Mouse (Mus musculus) frontal cortex, adult 2 months (tissue): Measurements from ENCODE around the gene Gcnt3. TPM values are rescaled to one million over a fixed set of nuclear protein-coding genes. Genes with fewer than 3 reads are reported as not detected.

ENCODE experiments used
- DNase-seq, 2 experiments: peaks; one replicate each; pipeline ENCODE4 v3.0.0; 2022; ENCODE audit warnings: low spot score in 1 of 2; ENCODE audit errors: extremely low spot score in 1 of 2
- polyA plus RNA-seq: library from polyadenylated mRNA; depleted of rRNA; stranded (reverse); fragments of >200 nt; gene quantifications from 2 replicates; pipeline ENCODE4 v1.2.3, GENCODE M21; 2012; rRNA removed

Gene Gcnt3
- not detected in 2 replicates for polyA plus RNA-seq

DNA sequence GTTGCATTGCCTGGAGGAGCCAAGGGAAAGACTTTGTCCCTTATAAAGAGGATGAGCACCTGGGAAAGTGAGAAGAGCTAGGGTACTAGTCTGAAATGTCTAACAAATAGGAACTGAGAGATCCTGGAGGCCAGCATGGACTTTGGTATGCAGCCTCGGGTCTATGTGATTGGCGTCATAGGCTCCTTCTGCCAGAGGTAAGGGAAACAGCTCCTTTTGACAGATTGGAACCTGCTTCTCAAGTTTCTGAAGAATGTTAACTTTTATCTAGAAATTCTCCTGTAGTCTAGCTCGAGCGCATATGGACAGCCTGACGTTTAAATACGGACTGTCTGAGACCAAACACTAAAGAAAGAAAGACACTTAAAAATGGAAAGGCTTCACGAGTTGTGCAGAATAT lies at the start of gene Gcnt3:
Gene Gcnt3 (minus strand): TSS at position 101 of the 400 bp plus-strand sequence.
- no peak for DNase-seq

DNA sequence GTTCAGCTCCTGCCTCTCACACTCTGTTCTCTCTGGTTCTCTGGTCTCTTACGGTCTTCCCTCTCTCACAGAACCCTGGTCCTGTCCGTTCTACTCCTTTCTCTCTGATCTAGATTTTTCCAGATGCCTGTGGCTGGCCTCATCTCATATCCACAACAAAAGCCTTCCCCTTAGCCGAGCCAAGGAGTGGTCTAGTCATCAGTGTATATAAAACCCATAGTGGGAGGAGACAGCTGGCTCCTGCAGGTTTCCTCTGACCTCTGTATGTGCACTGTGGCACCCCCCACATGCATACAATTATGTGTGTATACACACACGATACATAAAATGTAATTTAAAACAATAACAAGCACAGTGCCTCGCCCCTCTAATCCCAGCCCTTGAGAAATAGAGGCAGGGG lies 49.5 kb upstream of the Gcnt3 start:
- DNase-seq = no peak

DNA sequence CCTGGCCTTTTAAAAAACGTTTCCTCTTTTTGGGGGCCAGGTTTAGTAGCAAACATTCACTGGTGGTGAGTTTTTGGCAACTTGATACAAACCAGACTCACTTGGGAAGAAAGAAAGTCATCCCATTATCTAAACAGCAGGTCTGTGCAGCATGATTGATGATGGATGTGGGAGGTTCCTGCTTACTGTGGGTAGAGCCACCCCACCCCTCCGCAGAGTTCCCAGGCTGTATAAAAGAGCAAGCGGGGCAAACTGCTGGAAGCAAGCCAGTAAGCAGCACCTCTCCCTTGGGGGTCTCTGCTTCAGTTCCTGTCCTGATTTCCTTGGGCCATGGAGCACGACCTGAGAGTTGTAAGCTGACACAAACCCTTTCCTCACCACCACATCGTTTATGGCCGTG lies 48.2 kb upstream of the Gcnt3 start:
- no peak for DNase-seq

DNA sequence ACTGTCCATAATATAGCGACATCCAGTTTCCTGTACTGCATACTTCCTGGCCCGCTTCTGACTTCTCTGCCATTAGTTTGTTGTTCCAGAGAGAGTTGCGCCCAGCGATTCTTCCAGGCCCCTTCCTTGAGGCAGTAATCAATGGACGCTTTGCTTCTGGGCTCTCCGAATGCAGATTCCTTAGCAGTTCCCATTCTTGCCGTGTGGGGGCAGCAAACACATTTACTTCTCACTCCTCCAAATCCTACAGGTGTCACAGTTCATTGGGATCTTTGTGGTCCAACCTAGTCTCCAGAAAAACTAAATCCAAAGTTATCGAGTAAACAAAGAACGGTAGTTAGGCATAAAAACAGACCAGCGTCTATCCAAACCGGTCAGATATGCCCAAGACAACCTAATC lies 46.2 kb upstream of the Gcnt3 start:
- peak; percentile 41 to 86 for DNase-seq

DNA sequence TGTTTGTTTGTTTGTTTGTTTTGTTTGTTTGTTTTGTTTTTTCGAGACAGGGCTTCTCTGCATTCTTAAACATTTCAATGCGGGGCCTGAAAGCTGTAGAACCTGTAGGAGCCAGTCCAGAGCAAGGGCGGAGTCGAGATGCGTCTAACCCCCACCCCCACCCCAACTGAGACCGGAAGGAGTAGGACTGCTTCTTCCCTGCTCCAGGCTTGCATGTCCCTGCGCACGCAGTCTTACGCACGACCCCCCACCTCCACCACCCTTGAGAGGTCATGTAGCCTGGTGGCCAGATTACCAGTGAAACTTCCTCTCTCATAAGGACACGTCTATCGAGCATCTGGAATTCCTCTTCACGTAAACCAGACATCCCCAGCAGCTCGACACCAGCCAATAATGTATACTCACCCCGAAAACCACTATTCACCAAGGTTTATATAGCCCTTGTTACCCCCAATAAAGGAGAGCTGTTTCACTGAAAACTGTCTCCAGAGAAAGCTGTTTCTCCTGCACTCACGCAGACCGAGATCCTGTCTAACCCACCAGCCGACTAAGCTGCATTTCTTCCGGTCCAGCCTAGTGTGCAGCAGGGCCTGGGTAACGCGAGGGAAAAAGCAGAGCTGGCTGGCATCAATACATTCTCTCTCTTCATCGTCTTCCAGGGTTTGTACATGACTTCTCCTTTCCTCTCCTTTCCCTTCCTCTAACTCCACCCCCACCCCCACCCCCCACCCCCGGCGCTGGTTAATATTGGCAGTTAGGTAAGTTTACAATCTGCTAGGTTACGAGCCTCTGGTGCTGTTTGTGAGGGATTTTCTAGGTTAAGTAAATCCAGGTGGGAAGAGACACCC lies 44.7 kb upstream of the Gcnt3 start:
- no peak for DNase-seq

DNA sequence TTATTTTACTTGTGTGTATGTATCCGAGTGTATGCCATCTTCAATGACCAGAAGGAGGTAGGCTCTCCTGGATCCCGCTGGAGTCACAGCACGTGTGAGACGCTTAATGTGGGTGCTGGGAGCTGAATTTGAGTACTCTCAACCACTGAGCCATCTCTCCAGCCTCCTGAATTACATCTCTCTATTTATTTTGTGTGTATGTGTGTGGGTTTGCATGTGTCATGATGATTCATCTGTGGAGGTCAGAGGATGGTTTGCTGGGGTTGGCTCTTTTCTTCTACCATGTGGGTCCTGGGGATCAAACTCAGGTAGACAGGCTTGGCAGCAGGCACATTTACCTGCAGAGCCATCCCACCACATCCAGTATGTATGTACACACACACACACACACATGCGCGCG lies 43.9 kb upstream of the Gcnt3 start:
- DNase-seq = no peak

DNA sequence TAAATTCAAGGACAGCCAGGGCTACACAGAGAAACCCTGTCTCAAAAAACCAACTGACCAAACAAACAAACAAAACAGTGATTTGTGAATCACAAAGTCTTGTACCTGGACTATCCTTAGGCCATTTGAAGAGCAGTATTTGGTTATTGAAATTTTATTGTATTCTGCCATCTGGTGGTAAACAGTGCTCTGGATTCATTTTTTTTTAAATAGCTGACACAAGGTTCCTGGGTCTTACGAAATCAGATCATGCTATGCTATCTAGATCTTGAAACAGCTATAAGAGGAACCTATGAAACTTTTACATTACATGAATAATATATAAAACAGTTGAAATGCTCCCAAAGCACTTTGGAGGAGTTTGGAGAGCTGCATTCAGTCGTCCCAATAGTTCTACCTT lies 43.1 kb upstream of the Gcnt3 start:
- no peak for DNase-seq

DNA sequence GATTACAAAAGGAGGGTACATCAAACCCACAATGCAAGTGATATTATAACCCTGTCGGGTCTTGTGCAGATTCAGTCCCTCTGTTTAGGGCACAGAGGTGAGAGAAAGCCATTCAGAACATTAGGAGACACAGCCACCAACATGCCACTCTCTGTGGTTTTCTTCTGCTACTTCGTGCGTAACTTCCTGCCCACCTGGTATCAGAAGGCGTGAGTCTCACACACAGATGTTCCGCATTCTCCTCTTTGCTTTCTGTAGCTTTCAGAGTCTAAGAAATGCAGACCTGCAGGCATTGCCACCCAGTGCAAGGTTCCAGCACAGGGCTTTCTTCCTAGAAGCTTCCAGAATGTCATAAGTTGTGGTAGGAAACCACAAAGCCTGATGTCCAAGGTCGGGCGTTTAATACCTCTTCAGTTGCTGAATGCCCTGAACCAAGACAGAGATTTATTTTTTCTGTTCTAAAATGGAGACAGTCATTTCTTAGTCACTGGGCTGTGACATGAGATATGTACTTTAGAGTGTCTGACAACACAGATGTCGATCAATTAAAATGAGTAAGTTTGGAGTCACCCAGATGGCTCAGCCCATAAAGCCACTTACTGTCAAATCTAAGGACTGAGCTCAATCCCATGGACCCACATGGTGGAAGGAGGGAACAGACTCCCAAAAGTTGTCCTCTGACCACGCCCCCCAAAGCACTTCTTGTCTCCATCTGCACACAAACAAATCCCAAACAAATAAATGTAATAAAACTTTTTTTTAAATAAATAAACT lies 42.3 kb upstream of the Gcnt3 start:
- DNase-seq = no peak

DNA sequence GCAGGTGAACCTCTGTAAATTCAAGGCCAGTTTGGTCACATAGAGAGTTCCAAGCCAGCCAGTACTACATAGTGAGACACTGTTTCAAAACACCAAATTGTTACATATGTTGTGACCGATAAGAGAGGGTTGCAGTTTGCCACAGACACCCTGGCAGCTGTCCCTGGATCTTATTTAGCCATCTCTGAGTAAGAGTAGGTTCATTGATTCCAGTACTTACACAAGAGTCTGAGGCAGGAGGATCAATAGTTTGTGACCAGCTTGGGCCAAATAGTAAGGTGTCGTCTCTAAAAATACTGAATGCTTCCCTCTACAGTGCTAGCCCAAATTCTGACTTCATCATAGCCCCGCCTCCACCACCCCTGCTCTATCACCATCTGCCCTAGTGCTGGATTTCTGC lies 40.1 kb upstream of the Gcnt3 start:
- no peak for DNase-seq

DNA sequence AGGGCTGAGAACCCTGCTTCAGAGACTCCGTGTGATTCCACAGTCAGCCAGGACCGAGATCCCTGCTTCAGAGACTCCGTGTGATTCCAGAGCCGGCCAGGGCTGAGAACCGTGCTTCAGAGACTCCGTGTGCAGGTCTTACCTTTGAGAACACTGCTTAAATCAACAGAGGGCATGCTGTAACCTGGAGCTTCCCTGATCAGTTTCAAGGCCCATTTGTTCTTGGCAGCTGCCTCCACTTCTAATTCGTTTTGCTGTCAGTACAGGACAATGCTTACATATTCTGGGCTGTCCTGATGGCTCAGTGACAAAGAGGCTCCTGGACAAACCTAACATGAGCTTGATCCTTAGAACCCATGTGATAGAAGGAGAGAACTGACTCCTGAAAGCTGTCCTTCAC lies 39.3 kb upstream of the Gcnt3 start:
- DNase-seq = no peak

DNA sequence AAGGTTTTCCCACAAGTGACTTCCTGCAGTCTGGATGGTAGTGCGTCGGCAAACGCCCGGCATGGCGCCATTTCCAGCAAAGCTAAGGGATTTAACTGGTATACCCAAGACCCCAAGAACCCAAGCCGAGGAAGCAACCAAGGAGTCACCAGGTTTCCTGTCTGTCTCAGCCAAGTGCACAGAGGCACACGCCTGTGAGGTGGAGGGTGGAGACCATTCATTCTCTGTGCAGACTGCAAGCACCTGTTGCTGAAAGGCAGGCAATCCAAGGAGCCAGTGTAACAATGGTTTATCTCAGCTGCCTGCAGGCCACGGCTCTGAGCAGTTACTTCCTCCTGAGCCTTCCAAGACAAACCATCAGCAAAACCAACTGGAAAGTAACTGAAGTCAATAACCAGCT lies 34.5 kb upstream of the Gcnt3 start:
- DNase-seq = no peak

DNA sequence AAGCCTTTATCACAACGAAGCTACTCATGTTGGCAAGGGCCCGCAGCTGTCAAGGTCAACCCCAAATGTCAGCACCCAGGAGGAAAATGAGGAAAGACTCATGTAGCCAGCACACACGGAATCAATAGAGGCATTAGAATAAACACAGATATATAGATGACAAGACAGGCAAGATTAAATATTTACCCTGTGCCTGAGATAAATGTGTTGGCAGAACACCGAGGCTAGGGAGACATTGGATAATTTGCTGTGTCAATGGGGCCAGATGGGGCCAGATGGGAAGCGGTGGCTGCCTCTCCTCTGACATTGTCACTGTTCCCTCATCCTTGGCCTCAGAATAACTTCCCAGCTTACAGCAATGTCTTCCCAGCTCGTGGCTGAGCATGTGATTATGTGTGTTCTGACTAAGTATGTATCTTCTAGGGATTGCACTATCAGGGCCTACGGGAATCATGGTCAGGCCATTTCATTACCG lies 32.1 kb upstream of the Gcnt3 start:
- no peak for DNase-seq

DNA sequence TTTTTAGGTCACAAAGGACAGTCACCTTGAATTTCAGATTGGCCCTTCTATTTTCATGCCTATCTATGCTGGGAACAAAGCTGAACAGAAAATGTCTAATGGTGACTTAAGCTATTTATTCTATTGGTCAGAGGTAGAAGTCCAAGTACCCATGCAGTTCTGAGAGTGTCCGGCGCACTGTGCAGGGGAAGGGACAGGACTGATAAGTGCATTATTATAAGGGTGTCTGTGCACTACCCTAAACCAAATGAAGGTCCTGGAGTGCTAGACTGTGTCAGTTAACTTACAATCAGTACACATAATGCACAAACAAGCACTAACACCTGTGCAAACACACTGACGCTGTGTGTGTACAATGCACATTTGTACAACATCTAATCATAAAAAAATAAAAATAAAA lies 29.6 kb upstream of the Gcnt3 start:
- DNase-seq = no peak

DNA sequence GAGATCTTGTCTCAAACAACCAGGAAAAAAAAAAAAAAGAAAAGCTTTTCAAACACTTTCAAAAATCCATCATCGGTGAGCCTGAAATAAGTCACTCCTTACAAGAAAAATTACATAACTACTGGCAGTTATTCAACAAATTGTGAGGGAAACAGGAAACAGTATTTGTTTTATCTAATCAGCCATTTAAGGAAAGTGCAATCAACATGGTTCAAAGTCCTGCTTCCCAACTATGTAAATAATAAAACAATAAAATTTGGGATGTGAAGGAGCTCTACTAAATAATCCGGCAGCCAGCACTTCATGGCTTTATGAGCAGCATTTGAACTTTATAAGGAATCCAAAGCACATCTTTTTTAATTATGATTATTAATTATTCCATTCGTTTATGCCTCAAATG lies 24.1 kb upstream of the Gcnt3 start:
- no peak for DNase-seq

DNA sequence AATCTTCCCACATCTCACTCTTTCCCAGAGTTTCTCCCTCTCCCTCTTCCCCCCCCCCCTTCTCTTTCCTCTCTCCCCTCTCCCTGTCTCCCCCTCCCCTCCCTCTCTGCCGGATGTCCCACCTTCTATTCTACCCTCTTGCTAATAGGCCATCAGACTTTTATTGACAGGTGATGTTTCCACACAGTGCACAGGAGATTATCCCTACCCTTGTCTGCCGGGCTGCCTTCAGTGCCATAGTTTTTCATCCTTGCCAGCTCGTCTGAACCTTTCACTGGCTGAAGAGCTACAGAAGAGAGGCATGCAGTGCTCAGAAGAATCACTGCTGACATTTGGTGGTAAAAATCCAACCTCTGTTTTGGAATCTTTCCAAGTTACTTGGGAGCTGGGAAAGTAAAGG lies 15.5 kb upstream of the Gcnt3 start:
- no peak for DNase-seq

DNA sequence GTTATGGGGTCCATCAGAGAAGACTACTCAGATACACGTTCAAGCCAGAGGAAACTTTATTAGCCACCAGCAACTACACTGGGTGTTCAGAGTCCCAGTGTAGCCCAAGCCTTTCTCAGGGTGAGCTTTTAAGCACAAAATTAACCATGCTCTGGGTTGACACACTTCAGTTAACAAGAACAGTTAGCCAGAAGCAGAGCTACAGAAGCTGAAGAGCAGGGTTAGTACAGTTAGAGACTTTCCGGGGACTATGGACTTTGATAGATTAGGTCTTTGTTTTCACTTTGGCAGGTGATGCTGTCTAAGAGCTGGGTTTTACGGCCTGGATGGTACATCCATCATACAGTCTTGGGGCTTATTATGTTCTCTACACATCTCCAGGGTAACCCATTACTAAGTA lies 14.8 kb upstream of the Gcnt3 start:
- no peak for DNase-seq

DNA sequence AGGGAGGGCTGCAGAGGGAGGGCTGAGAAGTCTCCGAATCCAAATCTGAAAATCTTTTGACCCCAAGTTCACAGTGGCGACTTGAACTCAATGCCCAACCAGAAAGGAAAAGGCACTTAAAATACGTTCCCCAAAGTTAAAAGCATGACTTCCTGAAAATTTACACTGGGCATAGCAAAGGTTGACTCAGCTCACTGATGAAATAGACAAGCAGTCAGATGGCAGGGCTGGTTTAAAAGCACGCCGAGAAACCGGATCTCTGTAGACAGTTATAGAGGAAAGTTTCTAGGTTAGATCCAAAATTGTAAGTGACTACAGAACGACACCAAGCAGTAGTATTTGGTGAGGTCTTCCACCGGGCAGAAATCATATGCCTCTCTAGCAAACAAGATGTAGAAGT lies 12.0 kb upstream of the Gcnt3 start:
- no peak for DNase-seq

DNA sequence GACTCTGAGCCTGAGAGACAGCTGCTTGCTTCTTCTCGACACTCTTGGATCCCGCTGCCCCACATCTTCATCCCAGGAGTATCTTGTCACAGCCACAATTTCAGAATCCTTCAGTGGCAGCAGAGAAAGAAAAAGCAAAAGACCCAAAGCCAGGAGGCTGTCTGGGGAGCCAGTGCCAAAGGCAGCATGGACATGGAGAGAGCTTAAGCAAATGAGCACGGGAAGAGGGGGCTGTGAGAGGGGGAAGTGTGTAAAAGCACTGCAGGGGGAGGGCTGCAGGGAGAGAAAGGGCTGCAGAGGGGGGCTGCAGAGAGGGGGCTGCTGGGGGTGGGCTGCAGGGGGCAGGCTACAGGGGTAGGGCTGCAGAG lies 11.5 kb upstream of the Gcnt3 start:
- DNase-seq = no peak

DNA sequence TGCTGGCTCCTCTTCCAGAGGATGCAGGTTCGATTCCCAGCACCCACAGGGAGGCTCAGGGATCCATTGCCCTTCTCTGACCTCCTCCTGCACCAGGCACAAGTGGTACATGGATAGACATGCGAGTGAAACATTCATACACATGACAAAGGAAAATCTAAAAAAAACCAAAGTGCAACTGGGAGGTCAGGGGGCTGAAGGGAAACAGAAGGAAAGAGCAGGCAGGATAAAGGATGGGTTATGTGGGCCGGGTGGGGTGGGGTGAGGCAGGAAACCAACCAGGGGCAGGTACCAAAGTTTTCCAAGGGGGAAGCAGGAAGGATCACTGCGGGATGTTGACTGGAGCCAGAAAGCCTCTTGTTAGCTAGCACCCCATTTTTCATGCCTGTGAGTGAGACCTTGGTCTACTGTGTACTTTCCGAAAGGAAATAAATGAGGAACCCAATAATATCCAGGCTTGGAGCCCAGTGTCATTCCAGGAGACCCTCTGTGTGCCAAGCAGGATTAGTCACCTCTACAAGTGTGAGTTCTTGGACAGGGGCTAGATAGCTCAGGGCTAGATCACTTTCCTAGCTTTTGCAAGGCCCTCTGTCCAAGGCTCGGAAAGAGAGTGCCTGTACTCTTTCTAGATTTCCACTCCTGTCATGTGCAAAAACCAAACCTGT lies 11.0 kb upstream of the Gcnt3 start:
- DNase-seq = no peak

DNA sequence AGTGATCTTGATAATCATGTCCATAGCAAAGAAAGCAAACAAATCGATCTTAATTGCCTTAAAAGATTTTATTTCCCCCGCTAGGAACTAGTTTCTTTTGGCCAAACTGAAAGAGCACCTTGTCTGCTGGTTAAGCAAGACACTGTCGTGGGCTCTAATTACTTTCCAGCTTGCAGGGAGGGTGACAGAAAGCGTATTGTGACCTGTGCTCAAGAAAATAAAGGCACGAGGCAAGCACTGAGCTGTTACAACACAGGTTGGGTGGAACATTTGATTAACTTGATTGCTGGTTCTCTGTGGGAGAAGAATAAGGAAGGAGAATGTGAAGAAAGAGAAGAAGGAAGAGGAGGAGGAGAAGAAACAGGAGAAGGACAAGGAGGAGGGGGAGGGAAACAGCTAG lies 10.4 kb upstream of the Gcnt3 start:
- no peak for DNase-seq

DNA sequence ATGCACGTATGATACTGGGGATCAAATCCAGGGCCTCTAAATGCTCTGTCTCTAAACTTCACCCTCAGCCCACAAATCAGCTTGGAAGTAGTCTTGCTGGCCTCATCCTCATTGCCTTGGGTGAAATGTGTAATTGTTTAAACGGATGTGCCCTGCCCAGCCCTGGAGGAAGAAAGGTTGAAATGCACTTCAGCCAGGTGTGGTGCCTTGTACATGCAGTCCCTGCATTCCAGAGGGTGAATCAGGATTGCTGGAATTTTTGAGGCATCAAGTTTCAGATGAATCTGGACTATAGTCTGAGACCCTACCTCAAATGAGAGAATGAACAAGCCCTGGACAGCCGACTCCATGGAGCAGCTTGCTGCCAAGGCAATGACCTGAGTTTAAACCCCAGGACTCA lies 10.0 kb upstream of the Gcnt3 start:
- no peak for DNase-seq

DNA sequence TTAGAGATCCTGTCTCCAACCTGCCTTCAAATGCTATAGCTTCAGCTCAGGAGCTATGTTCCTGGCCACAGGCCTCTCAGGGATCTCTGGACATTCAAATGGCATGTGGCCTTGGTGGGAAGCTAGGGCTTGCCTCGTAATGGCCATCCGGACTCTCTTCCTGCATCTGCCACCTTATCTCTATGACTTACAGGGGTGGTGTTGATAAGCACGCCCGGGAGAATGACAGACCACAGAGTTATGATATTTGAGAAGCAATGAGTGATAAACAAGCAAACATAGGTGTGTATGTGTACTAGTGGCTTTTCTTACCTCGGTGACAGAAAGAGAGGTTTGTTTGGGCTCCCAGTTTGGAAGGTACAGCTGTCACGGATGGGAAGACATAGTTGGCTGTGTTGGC lies 8.4 kb upstream of the Gcnt3 start:
- DNase-seq = no peak
